Mouse (Mus musculus) cerebellum, adult 2 months (tissue): ENCODE measurements at regions not wholly inside any gene's neighbourhood (a gene's known extent, or its start where the extent isn't known, plus 50 kb on each side); places are given as distances from the start of the nearest gene placed in this dataset.
"Not testable (repeated sequence)": the region's sequence is repeated elsewhere in the genome, so short reads cannot be mapped to it uniquely, and the experiment has no call there.

Source experiments
- DNase-seq, 2 experiments: peaks; one replicate each; pipeline ENCODE4 v3.0.0; 2021
- H3K27ac ChIP-seq: fragments of 200-500 bp; 2 replicates; pipeline ENCODE4 v1.5.1; 2012; ENCODE audit warnings: low read length, control low read depth, inconsistent platforms; ENCODE audit not compliant: insufficient read depth
- H3K27me3 ChIP-seq: fragments of 200-500 bp; 2 replicates; pipeline ENCODE4 v1.6.1; 2012; ENCODE audit warnings: inconsistent platforms, mild to moderate bottlenecking, low read length, moderate library complexity; ENCODE audit not compliant: control insufficient read depth, insufficient read depth
- H3K4me1 ChIP-seq: fragments of 200-500 bp; 2 replicates; pipeline ENCODE4 v1.6.1; 2011; ENCODE audit warnings: low read length; ENCODE audit not compliant: control insufficient read depth, insufficient read depth
- H3K4me3 ChIP-seq: fragments of 200-500 bp; replicated peaks from 2 replicates; pipeline ENCODE3; 2011; ENCODE audit warnings: mild to moderate bottlenecking, low read depth, low read length, control low read depth; ENCODE audit not compliant: insufficient read depth
- CTCF ChIP-seq: fragments of 200-500 bp; IDR thresholded peaks from 2 replicates; pipeline ENCODE4 v1.5.1; 2011; ENCODE audit warnings: low read depth, mild to moderate bottlenecking, control low read depth, low read length, moderate library complexity, borderline replicate concordance; ENCODE audit not compliant: insufficient read depth
- POLR2A ChIP-seq: fragments of 200-500 bp; IDR thresholded peaks from 2 replicates; pipeline ENCODE4 v1.6.1; 2011; ENCODE audit warnings: low read length, control low read depth, borderline replicate concordance; ENCODE audit not compliant: insufficient read depth
- WGBS: fragments of 180-500 bp; shearing (Covaris S2); methylation state at CpG from one replicate; pipeline ENCODE4 v1.1.7; 2018; 5-methylcytosine and 5-hydroxymethylcytosine counted together

GRCm38 (mm10) chr1:59417317-59417716 is 64.9 kb upstream of the Fzd7 start:
- Histone ChIP-seq H3K4me3 (no peak overlapping the region), H3K4me1 (peaks cover 14% of the 10 kb centered on the region; the same call in 1 of the 2 replicates), H3K27me3 (no peaks in the 10 kb centered on the region), H3K27ac (no peak overlapping the region)
- no peak for DNase-seq
- no peak for TF ChIP-seq POLR2A
- TF ChIP-seq CTCF = no peak
- 97% methylated on average over 1 of the region's 1 CpGs for WGBS

DNA sequence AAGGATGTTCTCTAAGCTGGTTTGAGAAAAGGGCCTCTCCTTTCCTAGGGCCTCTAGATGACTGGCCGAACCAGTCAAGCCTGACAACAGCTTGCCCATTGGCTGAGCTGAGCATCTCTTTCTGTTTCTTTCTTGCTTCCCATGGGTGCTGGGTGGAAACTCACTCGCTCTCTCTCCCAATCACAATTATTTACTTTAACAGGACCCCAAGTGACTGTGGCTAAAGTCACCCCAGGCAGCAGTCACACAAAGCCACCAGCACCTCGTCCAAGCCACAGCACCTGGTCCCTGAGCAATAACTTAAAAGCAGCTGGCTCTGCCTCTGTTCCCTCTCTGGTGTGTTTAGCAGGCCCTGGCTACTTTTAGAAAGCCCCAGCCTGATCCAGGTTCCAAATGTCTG is 64.3 kb upstream of the Fzd7 start:
- 81% methylated on average over 3 of the region's 3 CpGs for WGBS
- H3K27me3 ChIP-seq = no peaks in the 10 kb centered on the region
- H3K27ac ChIP-seq = no peak overlapping the region
- TF ChIP-seq CTCF (no peak), POLR2A (no peak)
- peaks cover 14% of the 10 kb centered on the region; the same call in 1 of the 2 replicates for H3K4me1 ChIP-seq
- DNase-seq = no peak
- no peak overlapping the region for H3K4me3 ChIP-seq

- no peak overlapping the region for H3K27ac ChIP-seq
- H3K4me1 ChIP-seq = peaks cover 14% of the 10 kb centered on the region; the same call in 1 of the 2 replicates
- no peak for TF ChIP-seq CTCF
- TF ChIP-seq POLR2A = no peak
- 97% methylated on average over 9 of the region's 9 CpGs for WGBS
- H3K27me3 ChIP-seq = no peaks in the 10 kb centered on the region
- DNase-seq = no peak
- H3K4me3 ChIP-seq = no peak overlapping the region
These were observed 63.5 kb upstream of the Fzd7 start for GRCm38 (mm10) chr1:59418748-59419147.

DNA sequence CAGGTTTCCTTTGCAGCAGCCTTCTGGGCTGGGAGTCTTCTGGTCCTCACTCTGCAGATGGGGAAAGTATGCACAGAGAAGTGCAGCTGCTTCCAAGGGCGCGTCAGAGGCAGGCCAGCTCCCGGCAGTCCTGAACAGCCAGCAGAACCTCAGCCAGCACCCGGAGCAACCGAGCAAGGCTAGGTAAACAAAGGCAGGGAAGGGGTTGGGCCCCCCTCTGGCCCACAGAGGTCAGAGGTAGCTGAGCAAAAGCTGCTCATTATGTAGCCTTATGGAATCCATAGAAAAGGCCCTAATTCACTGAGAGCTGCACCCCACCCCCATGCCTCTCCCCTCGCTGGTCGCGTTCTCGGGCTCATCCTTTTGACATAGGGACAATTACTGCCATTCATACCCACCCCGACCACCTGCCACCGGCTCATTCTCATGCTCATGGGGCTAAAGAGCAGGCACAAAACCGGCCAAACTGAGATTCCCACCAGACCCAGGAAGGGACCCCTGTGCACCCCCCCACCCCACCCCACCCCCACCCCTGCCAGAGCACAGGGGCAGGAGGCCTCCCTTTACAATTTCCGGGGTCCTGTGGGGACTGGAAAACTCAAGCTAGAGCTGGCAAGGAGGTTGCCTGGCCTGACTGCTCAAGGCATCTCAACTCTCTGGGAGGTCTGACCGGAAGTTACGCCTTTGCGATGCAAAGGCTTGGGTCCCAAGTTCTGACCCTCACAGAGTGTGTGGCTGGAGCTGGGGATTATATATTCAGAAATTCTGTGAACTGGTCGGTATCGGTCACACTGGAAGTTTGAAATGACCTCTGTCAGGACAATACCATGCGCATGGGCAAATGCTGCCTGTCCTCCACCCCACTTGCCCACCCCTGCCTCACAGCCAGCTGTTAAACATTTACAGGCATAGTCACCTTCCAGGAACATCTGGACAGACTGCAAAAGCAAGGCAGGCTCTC is 59.0 kb upstream of the Fzd7 start:
- no peaks in the 10 kb centered on the region for H3K27me3 ChIP-seq
- H3K4me3 ChIP-seq = no peak overlapping the region
- no peaks in the 10 kb centered on the region for H3K4me1 ChIP-seq
- no peak overlapping the region for H3K27ac ChIP-seq
- TF ChIP-seq CTCF = no peak
- no peak for TF ChIP-seq POLR2A
- no peak for DNase-seq
- WGBS = 56% methylated on average over 19 of the region's 19 CpGs

- 98% methylated on average over 1 of the region's 1 CpGs for whole genome bisulfite sequencing
- H3K27me3 ChIP-seq, H3K4me1 ChIP-seq, H3K4me3 ChIP-seq, H3K27ac ChIP-seq, DNase-seq: not testable (repeated sequence)
These were observed 56.5 kb upstream of the Fzd7 start for GRCm38 (mm10) chr1:59425771-59426170.

DNA sequence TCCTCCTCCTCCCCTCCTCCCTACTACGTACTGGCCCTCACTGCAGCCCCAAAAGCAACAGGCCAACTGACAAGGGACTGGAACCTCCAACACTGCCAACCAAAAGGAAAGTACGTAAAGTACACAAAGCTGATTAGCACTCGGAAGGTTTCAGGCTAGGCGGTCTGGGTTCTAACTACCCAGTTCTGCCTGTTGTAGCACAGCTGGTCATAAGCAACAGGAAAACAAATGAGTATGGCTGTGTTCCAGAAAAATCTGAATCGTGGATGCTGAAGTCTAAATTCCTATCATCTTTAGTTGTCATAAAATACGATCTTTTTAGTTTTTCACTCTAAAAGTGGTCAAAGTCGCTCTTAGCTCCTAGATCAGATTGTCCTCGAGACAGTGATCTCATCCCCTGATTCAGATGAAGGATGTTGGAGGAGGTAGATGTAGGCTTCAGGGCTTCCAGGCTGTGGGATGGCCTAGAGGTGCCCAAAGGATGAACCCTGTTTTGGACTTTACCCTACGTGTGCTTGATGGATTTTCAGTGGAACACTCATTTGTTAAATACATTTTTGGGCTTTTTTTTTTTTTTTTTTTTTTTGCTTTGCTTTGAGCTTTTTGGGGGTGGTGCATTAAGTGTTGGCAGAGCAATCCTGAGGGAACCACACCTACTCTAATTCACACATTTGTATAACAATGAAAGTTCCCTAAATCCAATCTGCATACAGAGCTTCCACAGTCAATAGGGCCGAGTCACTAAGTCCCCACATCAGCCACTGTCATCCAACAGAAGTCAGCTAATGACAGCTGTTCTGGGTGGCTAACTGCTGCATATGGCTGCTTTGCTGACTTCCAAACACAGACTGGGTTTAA is 55.6 kb upstream of the Fzd7 start:
- Histone ChIP-seq H3K4me3 (no peak overlapping the region), H3K27me3 (no peaks in the 10 kb centered on the region), H3K4me1 (no peaks in the 10 kb centered on the region), H3K27ac (no peak overlapping the region)
- no peak for TF ChIP-seq CTCF
- no peak for TF ChIP-seq POLR2A
- 80% methylated on average over 9 of the region's 10 CpGs for WGBS
- DNase-seq = no peak

GRCm38 (mm10) chr1:59427204-59427557 is 55.0 kb upstream of the Fzd7 start:
- no peaks in the 10 kb centered on the region for H3K27me3 ChIP-seq
- TF ChIP-seq CTCF (no peak), POLR2A (no peak)
- no peak overlapping the region for H3K4me3 ChIP-seq
- 74% methylated on average over 5 of the region's 5 CpGs for WGBS
- DNase-seq = no peak
- H3K27ac ChIP-seq = no peak overlapping the region
- no peaks in the 10 kb centered on the region for H3K4me1 ChIP-seq
